Mouse (Mus musculus): Measurements from ENCODE around the gene Gcsh.

DNA sequence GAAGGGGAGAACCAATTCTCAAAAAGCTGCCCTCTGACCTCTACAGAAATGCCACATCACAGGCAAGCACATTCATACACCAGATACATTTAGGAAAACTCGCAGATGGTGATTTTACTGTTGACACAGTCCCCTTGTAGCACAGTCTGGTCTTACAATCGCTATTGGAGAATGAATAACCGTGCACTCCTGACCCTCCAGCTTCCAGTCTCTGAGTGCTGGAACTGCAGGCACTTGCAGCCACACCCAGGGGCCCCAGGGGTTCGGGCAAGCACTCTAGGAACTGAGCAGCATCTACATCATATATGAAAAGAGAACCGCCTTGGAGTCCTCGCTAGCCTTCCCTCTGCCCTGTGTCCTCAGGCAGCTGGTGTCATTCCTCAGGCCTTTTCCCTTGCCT is 38.1 kb upstream of the Gcsh start:
- TF ChIP-seq POLR2A (IDR thresholded peaks at IDR 0.05; ENCODE audit: insufficient read length, low read depth) (no peak), E2F4 (IDR thresholded peaks at IDR 0.05; ENCODE audit: insufficient read depth) (no peak), USF1 (IDR thresholded peaks at IDR 0.05; ENCODE audit: low read depth) (no peak), CEBPB (IDR thresholded peaks at IDR 0.05; ENCODE audit: insufficient read depth, poor library complexity, severe bottlenecking) (no peak), POLR2AphosphoS2 (IDR thresholded peaks at IDR 0.05; ENCODE audit: insufficient read length, low read depth) (no peak), MYOD1 (IDR thresholded peaks at IDR 0.05; ENCODE audit: control insufficient read depth in 1 of 3, insufficient read length in 2 of 3, low read depth in 2 of 3) (no peak), MAX (IDR thresholded peaks at IDR 0.05; ENCODE audit: low read depth) (no peak)

Data from myocyte (in vitro differentiated cells).